Mouse (Mus musculus) midbrain, embryonic 16.5 days (tissue): ENCODE data around the gene Ankrd39. TPM values are rescaled to one million over a fixed set of nuclear protein-coding genes. Genes with fewer than 3 reads are reported as not detected.

ENCODE experiments used
- ATAC-seq: fragments of 200-750 bp; cut with Nextera tagmentation; 2 replicates; pipeline ENCODE4 v1.8.0; 2017; ENCODE audit warnings: moderate TSS enrichment
- H3K27ac ChIP-seq: fragments of 300-500 bp; sonication (generic); 2 replicates; pipeline ENCODE4 v1.5.1; 2014; ENCODE audit warnings: mild to moderate bottlenecking, low read length, mixed read lengths
- H3K27me3 ChIP-seq: fragments of 300-500 bp; sonication (generic); 2 replicates; pipeline ENCODE4 v1.6.1; 2014; ENCODE audit warnings: low read depth, low read length, mixed read lengths; ENCODE audit not compliant: control insufficient read depth, insufficient read depth
- H3K36me3 ChIP-seq: fragments of 300-500 bp; sonication (generic); 2 replicates; pipeline ENCODE4 v1.6.1; 2014; ENCODE audit warnings: mild to moderate bottlenecking, low read length, moderate library complexity, mixed read lengths; ENCODE audit not compliant: control insufficient read depth, insufficient read depth
- H3K4me1 ChIP-seq: fragments of 300-500 bp; sonication (generic); 2 replicates; pipeline ENCODE4 v1.6.1; 2014; ENCODE audit warnings: mild to moderate bottlenecking, low read length, mixed read lengths; ENCODE audit not compliant: control insufficient read depth, insufficient read depth
- H3K4me2 ChIP-seq: fragments of 300-500 bp; sonication (generic); 2 replicates; pipeline ENCODE4 v1.6.1; 2014; ENCODE audit warnings: mild to moderate bottlenecking, low read length, mixed read lengths
- H3K4me3 ChIP-seq: fragments of 300-500 bp; sonication (generic); 2 replicates; pipeline ENCODE4 v1.5.1; 2014; ENCODE audit warnings: low read depth, mild to moderate bottlenecking, low read length, moderate library complexity, mixed read lengths
- H3K9ac ChIP-seq: fragments of 300-500 bp; sonication (generic); 2 replicates; pipeline ENCODE4 v1.6.1; 2014; ENCODE audit warnings: low read depth, low read length, mixed read lengths
- H3K9me3 ChIP-seq: fragments of 300-500 bp; sonication (generic); replicated peaks from 2 replicates; pipeline ENCODE4 v1.6.1; 2014; ENCODE audit warnings: mild to moderate bottlenecking, low read length, mixed read lengths; ENCODE audit not compliant: control insufficient read depth, poor library complexity, severe bottlenecking
- WGBS: fragments of 180-500 bp; shearing (Covaris S2); extraction: QIAGEN DNeasy Blood & Tissue Kit; methylation state at CpG from one replicate; pipeline ENCODE4 v1.1.7; 2014; 5-methylcytosine and 5-hydroxymethylcytosine counted together
- polyA plus RNA-seq: library from polyadenylated mRNA; unstranded; fragments of >200 nt; fragmentation: Nextera tagmentation; extraction: Ambion mirVana; gene quantifications from 2 replicates; pipeline ENCODE4 v1.2.1, GENCODE M21; 2015

Ankrd39 gene
- polyA plus RNA-seq, 1 experiment from 2014 or later, result 32.8 TPM

DNA sequence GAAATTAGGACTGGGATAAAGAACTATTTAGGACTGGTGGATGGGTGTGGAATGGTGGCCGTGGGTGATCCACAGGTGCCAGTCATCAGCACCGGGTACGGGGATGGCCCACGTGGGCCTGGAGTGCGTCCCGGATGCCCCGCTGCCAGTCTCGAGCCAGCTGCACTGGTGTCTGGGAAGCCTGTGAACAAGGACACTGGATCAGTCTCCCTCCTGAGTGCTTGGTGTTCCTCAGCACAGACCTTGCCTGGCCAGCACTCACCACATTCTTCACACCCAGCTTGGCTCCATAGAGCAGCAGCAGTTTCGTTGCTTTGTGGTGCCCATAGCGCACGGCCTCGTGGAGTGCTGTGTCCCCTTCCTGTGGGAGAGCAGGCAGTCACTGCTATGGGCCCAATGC, 15.8 kb downstream of the Ankrd39 start:
- H3K9ac ChIP-seq, result no peak overlapping the region
- peaks cover 4% of the 10 kb centered on the region; the same call in 1 of the 2 replicates for H3K36me3 ChIP-seq
- H3K4me1 ChIP-seq, result no peaks in the 10 kb centered on the region
- H3K27me3 ChIP-seq, result no peaks in the 10 kb centered on the region
- 93% methylated on average over 12 of the region's 12 CpGs for WGBS
- H3K27ac ChIP-seq, result no peak overlapping the region
- H3K4me3 ChIP-seq, result no peak overlapping the region
- no peak overlapping the region for H3K4me2 ChIP-seq
- no peak for ATAC-seq
- H3K9me3 ChIP-seq, result no peaks in the 10 kb centered on the region

DNA sequence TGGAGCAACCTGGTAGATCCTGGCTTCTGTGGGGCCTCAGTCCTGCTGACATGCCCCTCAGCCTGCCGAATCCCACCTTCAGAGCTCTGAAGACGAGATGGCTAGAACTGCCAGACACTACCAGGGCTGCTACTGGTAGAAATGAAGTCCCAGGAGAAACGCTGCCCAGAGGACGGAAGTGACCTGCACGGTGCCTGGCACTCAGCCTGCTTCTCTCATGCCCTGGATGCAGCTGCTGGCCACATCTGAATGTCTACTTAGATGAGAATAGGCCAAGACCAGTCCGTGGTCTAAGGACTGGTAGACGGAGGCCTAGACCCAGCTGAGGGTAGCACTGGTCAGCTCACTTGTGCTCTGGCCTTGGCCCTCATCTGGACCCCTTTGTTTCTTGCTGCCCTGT, 16.3 kb downstream of the Ankrd39 start:
- WGBS, result 93% methylated on average over 7 of the region's 7 CpGs
- no peak for ATAC-seq
- Histone ChIP-seq H3K4me1 (no peaks in the 10 kb centered on the region), H3K36me3 (peaks cover 6% of the 10 kb centered on the region), H3K4me2 (no peak overlapping the region), H3K4me3 (no peak overlapping the region), H3K9ac (no peak overlapping the region), H3K27ac (no peak overlapping the region), H3K27me3 (no peaks in the 10 kb centered on the region), H3K9me3 (no peaks in the 10 kb centered on the region)

DNA sequence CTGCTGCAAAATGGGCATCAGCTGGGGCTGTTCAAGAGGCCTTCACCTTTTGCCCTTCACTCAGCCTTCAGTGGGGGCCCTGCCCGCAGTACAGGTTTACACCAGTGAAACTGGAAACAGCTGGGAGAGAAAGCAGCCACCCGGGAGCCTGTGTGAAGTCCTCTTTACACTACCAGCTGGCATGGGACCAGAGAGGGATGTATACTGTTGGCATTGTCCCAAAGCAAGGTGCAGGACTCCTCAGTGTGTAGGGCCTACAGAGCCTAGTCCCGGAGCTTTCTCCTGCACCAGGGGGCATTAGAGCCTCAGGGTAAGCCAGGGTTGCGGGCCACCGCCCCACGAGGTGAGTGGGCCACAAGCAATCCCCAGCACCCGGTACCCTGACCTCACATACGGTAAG, 16.8 kb downstream of the Ankrd39 start:
- Histone ChIP-seq H3K4me3 (no peak overlapping the region), H3K27me3 (no peaks in the 10 kb centered on the region), H3K4me2 (no peak overlapping the region), H3K9me3 (no peaks in the 10 kb centered on the region), H3K27ac (no peak overlapping the region), H3K4me1 (no peaks in the 10 kb centered on the region), H3K9ac (no peak overlapping the region), H3K36me3 (peaks cover 10% of the 10 kb centered on the region)
- WGBS, result 83% methylated on average over 8 of the region's 8 CpGs
- no peak for ATAC-seq

DNA sequence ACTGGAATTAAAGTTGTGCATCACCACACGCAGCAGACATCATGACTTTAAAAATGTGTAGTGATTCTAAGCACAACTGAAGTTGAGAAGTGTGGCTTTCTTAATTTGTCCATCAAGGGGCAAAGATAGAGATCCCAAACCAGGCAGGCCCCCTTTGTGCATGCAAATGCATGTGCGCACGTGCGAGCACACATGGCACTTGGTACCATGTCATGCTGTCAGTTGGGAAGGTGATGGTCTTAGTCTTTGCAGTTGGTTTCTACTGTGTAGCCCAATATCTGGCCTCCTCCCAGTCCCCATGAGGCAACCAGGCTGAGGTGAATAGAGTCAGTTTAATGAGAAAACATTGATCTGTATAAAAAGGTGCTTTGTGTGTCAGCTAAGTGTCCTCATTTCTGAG, 17.4 kb downstream of the Ankrd39 start:
- no peaks in the 10 kb centered on the region for H3K9me3 ChIP-seq
- H3K27me3 ChIP-seq, result no peaks in the 10 kb centered on the region
- no peak overlapping the region for H3K4me3 ChIP-seq
- 96% methylated on average over 4 of the region's 4 CpGs for WGBS
- peaks cover 16% of the 10 kb centered on the region for H3K36me3 ChIP-seq
- no peak for ATAC-seq
- H3K9ac ChIP-seq, result no peak overlapping the region
- H3K4me1 ChIP-seq, result no peaks in the 10 kb centered on the region
- no peak overlapping the region for H3K4me2 ChIP-seq
- H3K27ac ChIP-seq, result no peak overlapping the region

DNA sequence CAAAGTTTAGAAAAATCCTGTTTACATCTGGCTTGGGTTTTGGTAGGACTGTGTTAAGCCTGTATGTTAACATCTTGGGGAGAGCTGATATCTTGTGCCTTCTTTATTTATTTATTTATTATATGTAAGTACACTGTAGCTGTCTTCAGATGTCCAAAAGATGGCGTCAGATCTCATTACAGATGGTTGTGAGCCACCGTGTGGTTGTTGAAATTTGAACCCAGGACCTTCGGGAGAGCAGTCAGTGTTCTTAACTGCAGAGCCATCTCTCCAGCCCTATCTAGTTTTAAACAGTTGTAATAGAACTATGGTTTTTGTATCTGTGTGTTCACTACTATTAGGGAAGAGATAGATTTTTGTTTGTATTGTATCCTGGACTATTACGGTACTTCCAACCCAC, 18.0 kb downstream of the Ankrd39 start:
- H3K4me3 ChIP-seq, result no peak overlapping the region
- peaks cover 17% of the 10 kb centered on the region for H3K36me3 ChIP-seq
- H3K27me3 ChIP-seq, result no peaks in the 10 kb centered on the region
- no peak for ATAC-seq
- 94% methylated on average over 4 of the region's 4 CpGs for WGBS
- H3K4me2 ChIP-seq, result no peak overlapping the region
- H3K9ac ChIP-seq, result no peak overlapping the region
- no peak overlapping the region for H3K27ac ChIP-seq
- H3K9me3 ChIP-seq, result no peaks in the 10 kb centered on the region
- H3K4me1 ChIP-seq, result no peaks in the 10 kb centered on the region

DNA sequence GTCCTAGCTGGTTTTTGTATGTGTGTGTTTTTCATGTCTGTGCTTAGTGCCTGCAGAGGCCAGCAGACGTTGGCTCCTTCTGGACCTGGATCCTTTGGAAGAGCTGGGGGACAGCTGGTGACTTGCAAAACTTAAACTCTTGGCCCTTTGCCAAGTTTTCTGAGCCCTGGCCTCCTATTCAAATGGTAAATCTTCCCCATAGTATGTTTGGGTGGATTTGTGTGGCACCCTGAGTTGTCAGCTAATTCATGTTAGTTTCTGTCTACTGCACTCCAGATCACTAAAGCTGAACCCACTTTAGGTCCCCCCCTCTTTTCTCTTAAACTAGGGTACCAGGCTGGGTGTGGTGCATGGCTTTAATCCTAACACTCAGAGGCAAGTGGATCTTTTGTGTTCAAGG, 18.9 kb downstream of the Ankrd39 start:
- H3K27ac ChIP-seq, result no peak overlapping the region
- H3K4me2 ChIP-seq, result no peak overlapping the region
- WGBS, result 11% methylated on average over 1 of the region's 1 CpGs
- H3K27me3 ChIP-seq, result no peaks in the 10 kb centered on the region
- no peak overlapping the region for H3K9ac ChIP-seq
- peaks cover 21% of the 10 kb centered on the region for H3K36me3 ChIP-seq
- no peak for ATAC-seq
- no peaks in the 10 kb centered on the region for H3K9me3 ChIP-seq
- H3K4me1 ChIP-seq, result no peaks in the 10 kb centered on the region
- no peak overlapping the region for H3K4me3 ChIP-seq

DNA sequence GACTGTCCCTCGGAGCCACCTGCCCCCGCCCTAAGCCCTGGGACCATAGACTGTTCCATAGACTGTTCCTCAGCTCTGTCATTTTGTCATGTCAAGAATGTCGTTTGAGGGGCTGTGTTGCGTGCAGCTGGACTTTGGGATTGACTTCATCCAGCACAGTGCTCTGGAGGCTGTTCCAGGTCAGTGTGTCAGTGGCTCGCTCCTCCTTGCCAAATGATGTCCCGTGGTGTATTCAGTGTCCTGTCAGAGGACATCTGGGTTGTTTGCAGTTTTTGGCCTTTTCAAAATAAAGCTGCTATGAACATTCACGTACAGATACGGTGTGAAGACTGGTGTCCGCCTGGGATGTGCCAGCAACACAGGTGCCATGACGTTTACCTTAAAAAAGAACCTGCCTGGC, 20.3 kb downstream of the Ankrd39 start:
- Histone ChIP-seq H3K27ac (no peak overlapping the region), H3K4me2 (no peak overlapping the region), H3K9ac (no peak overlapping the region), H3K9me3 (no peaks in the 10 kb centered on the region), H3K27me3 (no peaks in the 10 kb centered on the region), H3K36me3 (peaks cover 24% of the 10 kb centered on the region), H3K4me1 (no peaks in the 10 kb centered on the region), H3K4me3 (no peak overlapping the region)
- ATAC-seq, result no peak
- 93% methylated on average over 10 of the region's 10 CpGs for WGBS

DNA sequence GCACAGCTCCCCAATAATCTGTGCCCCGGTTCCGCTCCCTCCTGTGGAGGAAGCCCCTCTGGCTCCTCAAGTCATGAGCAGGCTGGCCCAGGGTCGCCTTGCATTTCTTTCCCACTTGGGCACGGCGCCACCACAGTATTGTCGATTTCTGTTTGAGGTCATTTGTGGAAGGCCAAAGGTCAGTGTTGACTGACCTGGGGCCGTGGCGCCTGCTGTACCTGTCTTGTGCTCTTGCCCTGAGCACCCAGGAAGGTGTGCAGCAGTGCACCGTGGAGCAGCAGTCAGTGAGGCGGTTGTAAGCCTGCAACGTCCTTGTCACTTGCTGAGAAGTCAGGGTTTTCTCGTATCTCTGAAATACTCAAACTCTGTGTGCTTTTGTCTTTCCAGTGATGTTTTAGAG, 21.5 kb downstream of the Ankrd39 start:
- no peak overlapping the region for H3K4me2 ChIP-seq
- ATAC-seq, result no peak
- H3K4me3 ChIP-seq, result no peak overlapping the region
- no peaks in the 10 kb centered on the region for H3K9me3 ChIP-seq
- H3K27ac ChIP-seq, result no peak overlapping the region
- no peak overlapping the region for H3K9ac ChIP-seq
- no peaks in the 10 kb centered on the region for H3K27me3 ChIP-seq
- H3K36me3 ChIP-seq, result peaks cover 36% of the 10 kb centered on the region
- 94% methylated on average over 12 of the region's 12 CpGs for WGBS
- no peaks in the 10 kb centered on the region for H3K4me1 ChIP-seq

DNA sequence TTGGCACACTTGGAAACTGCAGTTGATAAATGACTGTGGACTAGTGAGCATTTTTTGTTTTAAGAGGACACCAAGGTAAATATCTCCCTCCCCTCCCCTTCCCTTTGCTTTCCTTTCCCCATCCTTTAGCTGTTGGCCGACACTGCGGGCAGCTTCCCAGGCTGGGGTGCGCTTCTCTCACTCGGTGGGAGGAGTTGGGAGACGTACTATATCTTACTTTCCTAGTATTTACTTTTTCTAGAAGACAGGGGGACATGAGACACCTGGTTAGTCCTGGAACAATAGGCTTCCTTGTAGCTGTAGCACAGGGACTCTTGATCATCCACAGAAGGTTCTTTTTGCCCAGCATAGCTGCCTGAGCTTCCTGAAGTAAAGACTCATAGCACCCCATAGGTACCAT, 23.2 kb downstream of the Ankrd39 start:
- ATAC-seq, result no peak
- WGBS, result 94% methylated on average over 5 of the region's 5 CpGs
- Histone ChIP-seq H3K36me3 (peaks cover 38% of the 10 kb centered on the region), H3K27ac (no peak overlapping the region), H3K4me1 (no peaks in the 10 kb centered on the region), H3K9me3 (no peaks in the 10 kb centered on the region), H3K9ac (no peak overlapping the region), H3K27me3 (no peaks in the 10 kb centered on the region), H3K4me2 (no peak overlapping the region), H3K4me3 (no peak overlapping the region)
